Mouse (Mus musculus): ENCODE measurements around the gene Pkm.

- TF ChIP-seq CTCF (IDR thresholded peaks at IDR 0.05; ENCODE audit: low read depth), result no peak
- TF ChIP-seq EP300 (IDR thresholded peaks at IDR 0.05; ENCODE audit: low read depth), result no peak
Observed at GRCm38 (mm10) chr9:59654450-59654983, 1.7 kb upstream of the Pkm start.
